Mouse (Mus musculus) left cerebral cortex, adult 11 months (tissue): ENCODE results near the gene Pld6.
A peak's percentile ranks its signal among the peaks of the same experiment; 100 is the strongest.

Experiments
- DNase-seq: peaks from one replicate; pipeline ENCODE4 v3.0.0; 2022; ENCODE audit warnings: low spot score

Pld6 gene

GRCm38 (mm10) chr11:59786444-59787198 is 824 bp downstream of the Pld6 start:
- DNase-seq = no peak

- no peak for DNase-seq
Measured at GRCm38 (mm10) chr11:59783591-59783990, 3.9 kb downstream of the Pld6 start.

- no peak for DNase-seq
Measured at GRCm38 (mm10) chr11:59782091-59782590, 5.3 kb downstream of the Pld6 start.

- no peak for DNase-seq
Measured at GRCm38 (mm10) chr11:59780241-59780640, 7.2 kb downstream of the Pld6 start.

GRCm38 (mm10) chr11:59779406-59779805 is 8.0 kb downstream of the Pld6 start:
- no peak for DNase-seq

GRCm38 (mm10) chr11:59778874-59779223 is 8.6 kb downstream of the Pld6 start:
- DNase-seq = no peak

GRCm38 (mm10) chr11:59778181-59778873 is 9.1 kb downstream of the Pld6 start:
- no peak for DNase-seq

GRCm38 (mm10) chr11:59777259-59777658 is 10.2 kb downstream of the Pld6 start:
- DNase-seq = no peak

- DNase-seq = no peak
Measured at GRCm38 (mm10) chr11:59775435-59776148, 11.9 kb downstream of the Pld6 start.

GRCm38 (mm10) chr11:59774522-59774921 is 12.9 kb downstream of the Pld6 start:
- DNase-seq = no peak

GRCm38 (mm10) chr11:59772902-59773301 is 14.5 kb downstream of the Pld6 start:
- no peak for DNase-seq

- DNase-seq = no peak
Measured at GRCm38 (mm10) chr11:59772291-59772690, 15.2 kb downstream of the Pld6 start.

GRCm38 (mm10) chr11:59770753-59771152 is 16.7 kb downstream of the Pld6 start:
- DNase-seq = no peak

GRCm38 (mm10) chr11:59769738-59770137 is 17.7 kb downstream of the Pld6 start:
- no peak for DNase-seq

GRCm38 (mm10) chr11:59769307-59769706 is 18.1 kb downstream of the Pld6 start:
- DNase-seq = no peak

- DNase-seq = no peak
Measured at GRCm38 (mm10) chr11:59760796-59761195, 26.6 kb downstream of the Pld6 start.

- no peak for DNase-seq
Measured at GRCm38 (mm10) chr11:59759626-59760025, 27.8 kb downstream of the Pld6 start.

GRCm38 (mm10) chr11:59759178-59759577 is 28.3 kb downstream of the Pld6 start:
- peak; percentile 58 for DNase-seq

- DNase-seq = no peak
Measured at GRCm38 (mm10) chr11:59758191-59758985, 29.1 kb downstream of the Pld6 start.

GRCm38 (mm10) chr11:59756351-59756750 is 31.1 kb downstream of the Pld6 start:
- no peak for DNase-seq

- DNase-seq = no peak
Measured at GRCm38 (mm10) chr11:59754504-59754903, 32.9 kb downstream of the Pld6 start.

GRCm38 (mm10) chr11:59749050-59749449 is 38.4 kb downstream of the Pld6 start:
- DNase-seq = no peak
